ENCODE assay signal across 36 mouse cellular contexts in genomic region chr1:183381816-183382215, GRCm38 (mm10). TPM values are rescaled to one million over a fixed set of nuclear protein-coding genes. Genes with fewer than 3 reads are reported as not detected.
"Had no signal": no experiment of that assay in that cellular context is flagged by ENCODE, and none has a peak within 500 bp of the region (broad histone marks: within the 10 kb centered on the region; RNA-seq: fewer than 3 reads in every experiment).

No protein-coding gene starts in this region.

- DNase-seq: heart, postnatal 10 days; heart, postnatal 14 days; heart, postnatal 36 days; heart, postnatal 4 days; kidney, adult 11 months; kidney, adult 18-20 months; kidney, adult 2 months; kidney, adult 8-10 months; kidney, adult 9 months; kidney, postnatal 10 days; kidney, postnatal 14 days; kidney, postnatal 25 days; kidney, postnatal 36 days; kidney, postnatal 4 days; layer of hippocampus, adult 9-11 months; layer of hippocampus, postnatal 36 days had no signal

- ATAC-seq: hindbrain, embryonic 16.5 days; hindbrain, postnatal 0 days; inflammation-experienced regulatory T-cells, adult 6 months; intestine, embryonic 15.5 days; intestine, postnatal 0 days had no signal

- H3K4me3 ChIP-seq: heart, embryonic 10.5 days; heart, embryonic 12.5 days; heart, embryonic 13.5 days; heart, embryonic 15.5 days; hindbrain, embryonic 10.5 days; hindbrain, embryonic 12.5 days; hindbrain, embryonic 13.5 days; hindbrain, embryonic 15.5 days; intestine, embryonic 15.5 days; kidney, embryonic 15.5 days; layer of hippocampus, adult 2 months had no signal

- H3K36me3 ChIP-seq: heart, embryonic 10.5 days; heart, embryonic 12.5 days; heart, embryonic 13.5 days; heart, embryonic 15.5 days; hindbrain, embryonic 10.5 days; hindbrain, embryonic 12.5 days; hindbrain, embryonic 13.5 days; hindbrain, embryonic 15.5 days; intestine, embryonic 15.5 days; kidney, embryonic 15.5 days had no signal

- H3K9me3 ChIP-seq: heart, embryonic 10.5 days; heart, embryonic 13.5 days; heart, embryonic 15.5 days; hindbrain, embryonic 10.5 days; hindbrain, embryonic 12.5 days; hindbrain, embryonic 13.5 days; hindbrain, embryonic 15.5 days; intestine, embryonic 15.5 days had no signal

- H3K27ac ChIP-seq: heart, embryonic 10.5 days; heart, embryonic 13.5 days; heart, embryonic 15.5 days; hindbrain, embryonic 10.5 days; hindbrain, embryonic 12.5 days; hindbrain, embryonic 13.5 days; hindbrain, embryonic 14.5 days; hindbrain, embryonic 15.5 days; hindbrain, postnatal 0 days; intestine, embryonic 15.5 days; kidney, embryonic 15.5 days; kidney, postnatal 0 days; layer of hippocampus, adult 2 months had no signal

- H3K4me2 ChIP-seq: heart, embryonic 11.5 days; heart, embryonic 12.5 days; heart, embryonic 13.5 days; heart, embryonic 15.5 days; hindbrain, embryonic 12.5 days; hindbrain, embryonic 13.5 days; hindbrain, embryonic 14.5 days; hindbrain, embryonic 15.5 days; intestine, embryonic 15.5 days; kidney, embryonic 15.5 days had no signal

- H3K9ac ChIP-seq: heart, embryonic 12.5 days; heart, embryonic 13.5 days; heart, embryonic 15.5 days; hindbrain, embryonic 12.5 days; hindbrain, embryonic 13.5 days; hindbrain, embryonic 14.5 days; hindbrain, embryonic 15.5 days; intestine, embryonic 15.5 days; kidney, embryonic 15.5 days had no signal

- H3K4me1 ChIP-seq: heart, embryonic 10.5 days; heart, embryonic 12.5 days; heart, embryonic 13.5 days; heart, embryonic 15.5 days; hindbrain, embryonic 10.5 days; hindbrain, embryonic 12.5 days; hindbrain, embryonic 13.5 days; hindbrain, embryonic 15.5 days; intestine, embryonic 15.5 days; kidney, embryonic 15.5 days had no signal

- H3K27me3 ChIP-seq: intestine, embryonic 15.5 days had no signal

RNA-seq across cellular contexts. Expression of gene Hhipl2, which starts 36.2 kb away (rescaled TPM):
- total RNA-seq: heart, postnatal 10 days; heart, postnatal 4 days; hematopoietic stem cell, adult 5-6 weeks; hindbrain, postnatal 0 days; layer of hippocampus, postnatal 10 days had no signal
- polyA plus RNA-seq: heart, embryonic 13.5 days; intestine, embryonic 15.5 days; intestine, postnatal 0 days had no signal
